Mouse (Mus musculus) leukemia stem cell, adult 10-12 weeks (primary cell): ENCODE data around the gene Stag3. TPM values are rescaled to one million over a fixed set of nuclear protein-coding genes. Genes with fewer than 3 reads are reported as not detected.

Source experiments
- polyA plus RNA-seq: library from polyadenylated mRNA; stranded (reverse); fragments of >175 nt; gene quantifications from 2 replicates; pipeline ENCODE4 v1.2.3, GENCODE M21; 2012; ENCODE audit warnings: low replicate concordance

Gene Stag3
- 0.50 and 5.3 TPM in 2 replicates for polyA plus RNA-seq

GRCm38 (mm10) chr5:138279585-138280424 is at the start of gene Stag3, which contains the start of the genes Gm43720 and Gpc2:
Gene Stag3 (plus strand): TSS chr5:138280240.
Gene Gm43720 (minus strand): TSS chr5:138279958.
Gene Gpc2 (minus strand): TSS chr5:138280005.

GRCm38 (mm10) chr5:138255353-138256093 is 24.5 kb upstream of the Stag3 start, which contains the start of gene Lamtor4:
Gene Lamtor4 (plus strand): TSS chr5:138255482.

GRCm38 (mm10) chr5:138263260-138264206 is 16.5 kb upstream of the Stag3 start, which contains the start of gene BC037034:
Gene BC037034 (minus strand): TSS chr5:138264033.

GRCm38 (mm10) chr5:138272409-138272923 is 7.6 kb upstream of the Stag3 start, which contains the start of gene Gal3st4:
Gene Gal3st4 (minus strand): TSS chr5:138272840.

GRCm38 (mm10) chr5:138341661-138342060 is 61.6 kb downstream of the Stag3 start, which contains the start of gene Pvrig:
Gene Pvrig (plus strand): TSS chr5:138341961.

Other genes with a start within 250 kb of the Stag3 start
- gene Smok3c, start 227.0 kb upstream of the Stag3 start, polyA plus RNA-seq, result not detected in 2 replicates
- 0.27 and 1.0 TPM in 2 replicates for gene Zkscan1, start 195.2 kb upstream of the Stag3 start, polyA plus RNA-seq
- 0.10 and 2.4 TPM in 2 replicates for gene Zscan21, start 163.3 kb upstream of the Stag3 start, polyA plus RNA-seq
- gene Zfp113, start 124.5 kb upstream of the Stag3 start, polyA plus RNA-seq, result 0.14 and 0.35 TPM in 2 replicates
- gene Cops6, start 119.2 kb upstream of the Stag3 start, polyA plus RNA-seq, result 53.6 and 54.5 TPM in 2 replicates
- 6.8 and 39.7 TPM in 2 replicates for gene Ap4m1, start 108.2 kb upstream of the Stag3 start, polyA plus RNA-seq
- 8.8 and 61.5 TPM in 2 replicates for gene Mcm7, start 107.8 kb upstream of the Stag3 start, polyA plus RNA-seq
- gene Taf6, start 92.8 kb upstream of the Stag3 start, polyA plus RNA-seq, result 17.3 and 54.2 TPM in 2 replicates
- 0.21 and 0.73 TPM in 2 replicates for gene Cnpy4, start 92.8 kb upstream of the Stag3 start, polyA plus RNA-seq
- 4.0 and 4.9 TPM in 2 replicates for gene Mblac1, start 85.9 kb upstream of the Stag3 start, polyA plus RNA-seq
- gene Nxpe5, start 54.3 kb upstream of the Stag3 start, polyA plus RNA-seq, result 1.9 and 2.3 TPM in 2 replicates
- gene Lamtor4, start 24.8 kb upstream of the Stag3 start, polyA plus RNA-seq, result 29.2 and 39.5 TPM in 2 replicates
- gene BC037034, start 16.2 kb upstream of the Stag3 start, polyA plus RNA-seq, result 293 and 299 TPM in 2 replicates
- not detected in 2 replicates for gene Gal3st4, start 7.4 kb upstream of the Stag3 start, polyA plus RNA-seq
- gene Gm43720, start 282 bp upstream of the Stag3 start, polyA plus RNA-seq, result not detected in 2 replicates
- gene Gpc2, start 235 bp upstream of the Stag3 start, polyA plus RNA-seq, result 0.63 and 1.2 TPM in 2 replicates
- 0.22 and 0.50 TPM in 2 replicates for gene Pvrig, start 61.7 kb downstream of the Stag3 start, polyA plus RNA-seq
- 0.10 and 0.58 TPM in 2 replicates for gene Zfp157, start 161.2 kb downstream of the Stag3 start, polyA plus RNA-seq